Mouse (Mus musculus): ENCODE data around the gene Rab5if. TPM values are rescaled to one million over a fixed set of nuclear protein-coding genes. Genes with fewer than 3 reads are reported as not detected.

The Rab5if gene
- polyA plus RNA-seq, 2 experiments = 80.3 to 164 TPM

DNA sequence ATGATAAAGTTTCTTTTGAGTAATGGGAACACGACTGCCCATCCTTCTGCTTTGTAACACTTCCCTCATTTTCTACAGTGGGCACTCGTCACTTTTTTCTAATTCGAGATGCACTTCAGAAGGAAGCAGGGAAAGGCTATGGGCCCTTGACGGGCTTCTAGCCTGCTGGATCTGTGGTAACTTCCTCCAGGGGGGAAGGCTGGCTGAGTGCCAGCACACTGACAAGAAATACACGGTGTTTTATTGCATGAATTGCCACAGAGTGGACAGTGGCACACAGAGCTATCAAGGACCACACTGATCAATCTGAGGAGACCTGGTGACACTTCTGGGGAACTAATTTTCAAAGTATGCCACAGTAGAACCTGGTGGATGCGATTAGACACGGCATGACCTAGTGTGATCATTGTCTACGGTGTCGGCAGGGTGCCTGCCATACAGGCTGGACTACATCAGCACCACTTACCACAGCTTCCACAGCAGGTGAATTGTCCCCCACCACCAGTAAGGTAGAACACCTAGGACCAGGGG, 33.5 kb downstream of the Rab5if start:
- Histone ChIP-seq H3K36me3 (replicated peaks; ENCODE audit: control insufficient read depth, insufficient read depth, low read depth) (no peaks in the 10 kb centered on the region), H3K4me1 (replicated peaks; ENCODE audit: control insufficient read depth in 2 of 2, insufficient read depth in 2 of 2, low read length in 1 of 2) (peaks cover 17 to 29% of the 10 kb centered on the region in 2 experiments), H3K9ac (replicated peaks) (no peak overlapping the region), H3K4me3 (ENCODE audit: insufficient read depth in 1 of 2, low read depth in 2 of 2, low read length in 2 of 2) (no peak overlapping the region), H3K27ac (no peak overlapping the region), H3K4me2 (ENCODE audit: low read depth) (no peak overlapping the region), H3K27me3 (ENCODE audit: control insufficient read depth, insufficient read depth, low read length) (no peaks in the 10 kb centered on the region), H3K9me3 (ENCODE audit: control insufficient read depth, low read length) (no peaks in the 10 kb centered on the region)
- no peak for TF ChIP-seq EP300 (IDR thresholded peaks at IDR 0.05; ENCODE audit: low read depth)
- no peak for TF ChIP-seq CTCF (IDR thresholded peaks at IDR 0.05; ENCODE audit: low read depth)
- WGBS (ENCODE audit: insufficient replicate concordance) = 55% methylated on average over 9 of the region's 9 CpGs
- ATAC-seq (ENCODE audit: insufficient read depth) (no peak), DNase-seq (ENCODE audit: low read depth in 3 of 3, low spot score in 3 of 3) (no peak)

DNA sequence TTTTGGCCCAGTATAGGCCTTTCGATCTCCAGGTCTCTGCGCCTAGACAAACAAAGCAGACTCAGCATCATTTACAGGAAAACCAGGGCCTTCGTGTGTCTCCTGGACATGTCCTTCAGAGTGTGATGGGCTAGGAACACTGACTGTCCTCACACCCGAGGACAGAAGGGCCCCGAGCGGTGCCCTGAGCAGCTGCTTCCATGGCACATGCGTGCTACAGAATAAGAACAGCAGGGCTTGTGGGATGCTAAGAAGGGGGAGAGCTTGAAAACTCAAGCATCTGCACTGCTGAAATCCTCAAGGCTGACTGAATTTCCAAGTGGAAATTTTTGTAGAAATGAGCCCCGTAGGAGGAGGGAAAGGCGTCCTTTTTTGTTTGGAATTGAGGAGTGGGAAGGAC, 34.1 kb downstream of the Rab5if start:
- WGBS (ENCODE audit: insufficient replicate concordance) = 60% methylated on average over 9 of the region's 9 CpGs
- no peak for TF ChIP-seq EP300 (IDR thresholded peaks at IDR 0.05; ENCODE audit: low read depth)
- no peak for TF ChIP-seq CTCF (IDR thresholded peaks at IDR 0.05; ENCODE audit: low read depth)

GRCm38 (mm10) chr2:156898374-156898773, 35.4 kb downstream of the Rab5if start:
- H3K4me3 ChIP-seq (ENCODE audit: insufficient read depth in 1 of 2, low read depth in 2 of 2, low read length in 2 of 2) = no peak overlapping the region
- no peak overlapping the region for H3K27ac ChIP-seq
- peaks cover 17 to 29% of the 10 kb centered on the region in 2 experiments for H3K4me1 ChIP-seq (replicated peaks; ENCODE audit: control insufficient read depth in 2 of 2, insufficient read depth in 2 of 2, low read length in 1 of 2)
- H3K9ac ChIP-seq (replicated peaks) = no peak overlapping the region; the same call in 1 of the 2 replicates
- no peaks in the 10 kb centered on the region for H3K9me3 ChIP-seq (ENCODE audit: control insufficient read depth, low read length)
- DNase-seq (ENCODE audit: low read depth in 3 of 3, low spot score in 3 of 3) = no peak
- H3K4me2 ChIP-seq (ENCODE audit: low read depth) = peak overlapping the region; percentile 34
- TF ChIP-seq EP300 (IDR thresholded peaks at IDR 0.05; ENCODE audit: low read depth) (no peak), CTCF (IDR thresholded peaks at IDR 0.05; ENCODE audit: low read depth) (no peak)
- WGBS (ENCODE audit: insufficient replicate concordance) = 9% methylated on average over 4 of the region's 4 CpGs
- ATAC-seq (ENCODE audit: insufficient read depth) = peak; percentile 63
- H3K27me3 ChIP-seq (ENCODE audit: control insufficient read depth, insufficient read depth, low read length) = no peaks in the 10 kb centered on the region
- no peaks in the 10 kb centered on the region for H3K36me3 ChIP-seq (replicated peaks; ENCODE audit: control insufficient read depth, insufficient read depth, low read depth)

More for the DNA sequence above, 34.1 kb downstream of the Rab5if start:
- Histone ChIP-seq H3K4me3 (ENCODE audit: insufficient read depth in 1 of 2, low read depth in 2 of 2, low read length in 2 of 2) (no peak overlapping the region), H3K27me3 (ENCODE audit: control insufficient read depth, insufficient read depth, low read length) (no peaks in the 10 kb centered on the region), H3K9me3 (ENCODE audit: control insufficient read depth, low read length) (no peaks in the 10 kb centered on the region), H3K9ac (replicated peaks) (no peak overlapping the region), H3K27ac (no peak overlapping the region), H3K36me3 (replicated peaks; ENCODE audit: control insufficient read depth, insufficient read depth, low read depth) (no peaks in the 10 kb centered on the region), H3K4me1 (replicated peaks; ENCODE audit: control insufficient read depth in 2 of 2, insufficient read depth in 2 of 2, low read length in 1 of 2) (peaks cover 17 to 29% of the 10 kb centered on the region in 2 experiments), H3K4me2 (ENCODE audit: low read depth) (no peak overlapping the region)
- ATAC-seq (ENCODE audit: insufficient read depth) (no peak), DNase-seq (ENCODE audit: low read depth in 3 of 3, low spot score in 3 of 3) (no peak)

DNA sequence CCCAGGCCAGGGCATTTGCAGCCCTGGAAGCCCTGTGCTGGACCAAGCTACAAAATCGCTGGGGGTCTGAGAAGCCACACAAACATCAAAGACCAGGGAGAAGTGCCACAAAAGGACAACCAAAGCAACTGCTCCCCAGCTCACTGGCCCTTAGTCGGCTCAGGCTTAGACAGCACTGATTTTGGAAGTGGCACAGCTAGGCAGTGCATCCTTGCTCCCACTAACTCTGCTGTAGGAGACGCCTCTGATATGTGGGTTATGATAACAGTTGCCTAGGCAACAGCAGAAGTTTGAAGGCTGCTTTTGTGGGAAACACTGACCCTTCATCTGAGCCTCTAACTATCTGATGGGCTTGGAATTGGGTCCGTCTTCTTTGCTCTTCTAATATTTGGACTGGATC, 36.3 kb downstream of the Rab5if start:
- ATAC-seq (ENCODE audit: insufficient read depth) (no peak), DNase-seq (ENCODE audit: low read depth in 3 of 3, low spot score in 3 of 3) (no peak)
- H3K4me3 ChIP-seq (ENCODE audit: insufficient read depth in 1 of 2, low read depth in 2 of 2, low read length in 2 of 2) = no peak overlapping the region
- H3K9me3 ChIP-seq (ENCODE audit: control insufficient read depth, low read length) = no peaks in the 10 kb centered on the region
- no peak overlapping the region for H3K4me2 ChIP-seq (ENCODE audit: low read depth)
- H3K27ac ChIP-seq = no peak overlapping the region
- TF ChIP-seq EP300 (IDR thresholded peaks at IDR 0.05; ENCODE audit: low read depth) (no peak), CTCF (IDR thresholded peaks at IDR 0.05; ENCODE audit: low read depth) (no peak)
- WGBS (ENCODE audit: insufficient replicate concordance) = 43% methylated on average over 4 of the region's 4 CpGs
- H3K4me1 ChIP-seq (replicated peaks; ENCODE audit: control insufficient read depth in 2 of 2, insufficient read depth in 2 of 2, low read length in 1 of 2) = peaks cover 15 to 28% of the 10 kb centered on the region in 2 experiments
- no peak overlapping the region for H3K9ac ChIP-seq (replicated peaks)
- H3K27me3 ChIP-seq (ENCODE audit: control insufficient read depth, insufficient read depth, low read length) = no peaks in the 10 kb centered on the region
- H3K36me3 ChIP-seq (replicated peaks; ENCODE audit: control insufficient read depth, insufficient read depth, low read depth) = no peaks in the 10 kb centered on the region

GRCm38 (mm10) chr2:156901344-156901743, 38.4 kb downstream of the Rab5if start:
- H3K4me1 ChIP-seq (replicated peaks; ENCODE audit: control insufficient read depth in 2 of 2, insufficient read depth in 2 of 2, low read length in 1 of 2) = peaks cover 7 to 20% of the 10 kb centered on the region in 2 experiments
- 68% methylated on average over 2 of the region's 2 CpGs for WGBS (ENCODE audit: insufficient replicate concordance)
- H3K9me3 ChIP-seq (ENCODE audit: control insufficient read depth, low read length) = no peaks in the 10 kb centered on the region
- ATAC-seq (ENCODE audit: insufficient read depth) = no peak
- TF ChIP-seq EP300 (IDR thresholded peaks at IDR 0.05; ENCODE audit: low read depth) (no peak), CTCF (IDR thresholded peaks at IDR 0.05; ENCODE audit: low read depth) (no peak)
- no peak overlapping the region for H3K9ac ChIP-seq (replicated peaks)
- DNase-seq (ENCODE audit: low read depth in 3 of 3, low spot score in 3 of 3) = no peak
- no peak overlapping the region for H3K4me2 ChIP-seq (ENCODE audit: low read depth)
- no peak overlapping the region for H3K4me3 ChIP-seq (ENCODE audit: insufficient read depth in 1 of 2, low read depth in 2 of 2, low read length in 2 of 2)
- H3K27me3 ChIP-seq (ENCODE audit: control insufficient read depth, insufficient read depth, low read length) = no peaks in the 10 kb centered on the region
- no peaks in the 10 kb centered on the region for H3K36me3 ChIP-seq (replicated peaks; ENCODE audit: control insufficient read depth, insufficient read depth, low read depth)
- no peak overlapping the region for H3K27ac ChIP-seq
